Mouse (Mus musculus) brain, embryonic 14.5 days (tissue): ENCODE data around the gene Capn5.

Experiments used
- CTCF ChIP-seq: fragments of 200-500 bp; IDR thresholded peaks from 2 replicates; pipeline ENCODE4 v1.5.1; 2012; ENCODE audit warnings: inconsistent platforms, mild to moderate bottlenecking, moderate library complexity, borderline replicate concordance; ENCODE audit not compliant: insufficient read depth, insufficient read length; ENCODE audit errors: extremely low read depth
- POLR2A ChIP-seq: fragments of 200-500 bp; IDR thresholded peaks from 2 replicates; pipeline ENCODE4 v1.6.1; 2012; ENCODE audit warnings: mild to moderate bottlenecking, inconsistent platforms, borderline replicate concordance; ENCODE audit not compliant: poor library complexity, insufficient read depth, insufficient read length, severe bottlenecking; ENCODE audit errors: extremely low read depth

- TF ChIP-seq POLR2A = no peak
- TF ChIP-seq CTCF = no peak
These were observed 21.3 kb upstream of the Capn5 start, which contains the start of gene B3gnt6 for GRCm38 (mm10) chr7:98199381-98199780.
